Mouse (Mus musculus) kidney, embryonic 16.5 days (tissue): Measurements from ENCODE around the gene Dynlt1f. TPM values are rescaled to one million over a fixed set of nuclear protein-coding genes. Genes with fewer than 3 reads are reported as not detected.
"Not testable (repeated sequence)": the region's sequence is repeated elsewhere in the genome, so short reads cannot be mapped to it uniquely, and the experiment has no call there.

Source experiments
- ATAC-seq: fragments of 200-750 bp; cut with Nextera tagmentation; 2 replicates; pipeline ENCODE4 v1.8.0; 2017; ENCODE audit warnings: moderate TSS enrichment; ENCODE audit not compliant: low FRiP score, low TSS enrichment
- H3K27ac ChIP-seq: fragments of 300-500 bp; sonication (generic); 2 replicates; pipeline ENCODE4 v1.5.1; 2014; ENCODE audit warnings: low read length
- H3K27me3 ChIP-seq: fragments of 300-500 bp; sonication (generic); 2 replicates; pipeline ENCODE4 v1.6.1; 2014; ENCODE audit warnings: low read length, control low read depth, mixed read lengths; ENCODE audit not compliant: insufficient read depth
- H3K36me3 ChIP-seq: fragments of 300-500 bp; sonication (generic); 2 replicates; pipeline ENCODE4 v1.6.1; 2014; ENCODE audit warnings: low read length, control low read depth, mixed read lengths; ENCODE audit not compliant: insufficient read depth
- H3K4me1 ChIP-seq: fragments of 300-500 bp; sonication (generic); 2 replicates; pipeline ENCODE4 v1.6.1; 2014; ENCODE audit warnings: low read length, control low read depth, mixed read lengths; ENCODE audit not compliant: insufficient read depth
- H3K4me2 ChIP-seq: fragments of 300-500 bp; sonication (generic); replicated peaks from 2 replicates; pipeline ENCODE4 v1.6.1; 2014; ENCODE audit warnings: low read depth, low read length
- H3K4me3 ChIP-seq: fragments of 300-500 bp; sonication (generic); 2 replicates; pipeline ENCODE4 v1.5.1; 2014; ENCODE audit warnings: mild to moderate bottlenecking, low read length
- H3K9ac ChIP-seq: fragments of 300-500 bp; sonication (generic); replicated peaks from 2 replicates; pipeline ENCODE4 v1.6.1; 2014; ENCODE audit warnings: low read length
- H3K9me3 ChIP-seq: fragments of 300-500 bp; sonication (generic); 2 replicates; pipeline ENCODE4 v1.6.1; 2016; ENCODE audit warnings: low read length, control low read depth
- WGBS: fragments of 180-500 bp; shearing (Covaris S2); extraction: QIAGEN DNeasy Blood & Tissue Kit; methylation state at CpG from one replicate; pipeline ENCODE4 v1.1.7; 2014; 5-methylcytosine and 5-hydroxymethylcytosine counted together
- polyA plus RNA-seq: library from polyadenylated mRNA; unstranded; fragments of >200 nt; fragmentation: Nextera tagmentation; extraction: Ambion mirVana; gene quantifications from 2 replicates; pipeline ENCODE4 v1.2.1, GENCODE M21; 2015

Dynlt1f gene
- polyA plus RNA-seq, 1 experiment from 2014 or later, result 239 TPM

GRCm38 (mm10) chr17:6632850-6633249 lies 22.9 kb downstream of the Dynlt1f start:
- H3K27ac ChIP-seq, H3K4me3 ChIP-seq, H3K4me1 ChIP-seq, H3K27me3 ChIP-seq, ATAC-seq, H3K4me2 ChIP-seq, H3K9me3 ChIP-seq, H3K36me3 ChIP-seq, H3K9ac ChIP-seq: not testable (repeated sequence)
- 92% methylated on average over 6 of the region's 6 CpGs for WGBS

GRCm38 (mm10) chr17:6630398-6630797 lies 25.3 kb downstream of the Dynlt1f start:
- 87% methylated on average over 4 of the region's 4 CpGs for WGBS
- H3K4me2 ChIP-seq, H3K4me3 ChIP-seq, H3K27me3 ChIP-seq, H3K27ac ChIP-seq, H3K9ac ChIP-seq, H3K9me3 ChIP-seq, ATAC-seq, H3K36me3 ChIP-seq, H3K4me1 ChIP-seq: not testable (repeated sequence)

DNA sequence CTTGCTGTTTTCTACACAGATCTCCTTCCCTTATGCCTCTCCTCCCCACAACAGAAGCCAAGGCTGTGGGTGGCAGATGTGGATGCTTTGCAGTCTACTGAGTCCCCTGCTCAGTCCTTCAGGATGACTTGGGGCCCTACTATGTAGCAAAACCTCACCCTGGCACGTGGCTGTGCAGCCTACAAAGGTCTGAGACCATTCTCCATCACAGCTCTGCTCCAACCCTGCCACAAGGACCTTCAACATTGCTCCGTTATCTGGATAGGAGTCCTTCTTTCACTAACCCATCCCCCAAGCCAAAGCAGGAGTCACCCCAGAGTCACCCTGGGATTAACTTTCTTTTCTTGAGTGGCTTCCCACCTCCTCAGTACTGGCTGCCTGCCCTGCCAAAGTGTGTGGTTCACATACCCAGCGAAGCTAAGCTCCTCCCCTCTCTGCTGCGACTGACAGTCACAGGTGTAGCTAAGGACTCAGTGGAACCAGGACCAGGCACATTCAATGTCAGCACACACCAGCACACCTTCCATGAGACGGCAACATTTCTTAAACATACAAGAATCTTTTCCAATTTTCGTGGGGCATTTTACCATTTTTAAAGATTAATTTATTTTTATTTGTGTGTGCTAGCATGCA lies 30.7 kb downstream of the Dynlt1f start:
- not testable (repeated sequence) for H3K36me3 ChIP-seq, H3K9ac ChIP-seq, H3K4me2 ChIP-seq, ATAC-seq, H3K4me3 ChIP-seq, H3K4me1 ChIP-seq, H3K27me3 ChIP-seq, H3K27ac ChIP-seq, H3K9me3 ChIP-seq
- WGBS, result 71% methylated on average over 1 of the region's 6 CpGs

DNA sequence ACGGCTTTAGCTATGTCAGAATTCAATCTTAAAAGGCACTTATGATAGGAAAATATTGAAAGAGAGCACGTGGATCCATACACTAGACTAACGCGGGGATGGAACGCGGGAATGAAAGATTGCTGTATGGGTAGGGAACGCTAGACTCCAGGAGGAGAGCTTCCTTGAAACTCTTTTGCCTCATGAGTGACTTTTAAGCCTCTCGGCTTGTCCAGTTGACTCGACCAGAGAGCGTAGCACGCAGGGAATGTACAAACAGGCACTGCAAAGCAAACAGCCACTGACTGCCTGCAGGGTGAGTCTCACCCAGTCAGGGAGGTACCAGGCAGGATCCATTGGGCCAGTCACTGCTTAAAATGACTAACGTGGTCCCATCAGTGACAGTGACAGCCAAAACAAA lies 33.7 kb downstream of the Dynlt1f start:
- H3K9me3 ChIP-seq, H3K4me1 ChIP-seq, H3K4me2 ChIP-seq, H3K27me3 ChIP-seq, H3K9ac ChIP-seq, H3K36me3 ChIP-seq, H3K4me3 ChIP-seq, ATAC-seq, H3K27ac ChIP-seq: not testable (repeated sequence)
- WGBS, result 83% methylated on average over 11 of the region's 12 CpGs

GRCm38 (mm10) chr17:6620730-6621451 lies 34.8 kb downstream of the Dynlt1f start:
- H3K9me3 ChIP-seq, H3K27ac ChIP-seq, H3K4me3 ChIP-seq, H3K4me2 ChIP-seq, H3K27me3 ChIP-seq, ATAC-seq, H3K4me1 ChIP-seq, H3K36me3 ChIP-seq, H3K9ac ChIP-seq: not testable (repeated sequence)
- 75% methylated on average over 18 of the region's 20 CpGs for WGBS

- not testable (repeated sequence) for H3K4me2 ChIP-seq, H3K36me3 ChIP-seq, H3K9me3 ChIP-seq, H3K4me3 ChIP-seq, H3K9ac ChIP-seq, H3K27me3 ChIP-seq, H3K27ac ChIP-seq, ATAC-seq, H3K4me1 ChIP-seq
- WGBS, result 73% methylated on average over 6 of the region's 6 CpGs
These were observed 35.7 kb downstream of the Dynlt1f start for GRCm38 (mm10) chr17:6620035-6620434.

GRCm38 (mm10) chr17:6619271-6619670 lies 36.4 kb downstream of the Dynlt1f start:
- not testable (repeated sequence) for H3K4me3 ChIP-seq, H3K36me3 ChIP-seq, ATAC-seq, H3K4me2 ChIP-seq, H3K27me3 ChIP-seq, H3K9me3 ChIP-seq, H3K27ac ChIP-seq, H3K4me1 ChIP-seq, H3K9ac ChIP-seq
- WGBS, result 93% methylated on average over 5 of the region's 5 CpGs

DNA sequence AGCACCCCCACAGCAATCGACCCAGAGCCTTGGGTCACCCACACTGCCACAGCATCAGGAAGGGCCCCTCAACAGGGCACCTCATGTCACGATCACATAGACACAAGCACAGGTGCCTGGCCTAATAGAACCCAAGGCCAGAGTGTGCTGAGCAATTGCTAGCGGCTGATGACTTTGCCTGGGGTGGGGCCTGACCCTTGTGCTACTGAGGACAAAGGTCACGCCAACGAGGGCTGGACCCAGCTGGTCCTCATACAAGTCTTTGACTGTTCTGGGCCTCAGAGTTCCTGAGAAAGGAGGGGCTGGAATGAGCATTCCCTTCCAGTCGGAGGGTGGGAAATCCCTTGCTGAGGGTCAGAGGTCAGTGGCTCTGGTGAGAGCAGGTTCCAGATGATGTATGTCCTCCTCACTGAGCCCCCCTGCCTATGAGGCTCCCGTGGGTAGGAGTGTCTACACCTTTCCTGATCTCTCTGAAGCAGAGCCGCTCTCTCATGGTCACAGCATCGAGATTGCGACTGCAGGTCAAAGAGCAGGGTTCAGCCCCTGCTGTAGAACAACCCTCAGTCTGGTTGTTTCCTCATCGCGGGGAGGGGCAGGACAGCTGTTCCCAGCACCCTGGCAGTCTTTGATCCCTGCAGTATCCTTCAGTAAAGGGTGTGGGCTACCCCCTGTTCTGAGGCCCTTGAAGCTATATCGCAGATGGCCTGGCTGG lies 37.9 kb downstream of the Dynlt1f start:
- 38% methylated on average over 6 of the region's 13 CpGs for WGBS
- H3K27me3 ChIP-seq, H3K27ac ChIP-seq, H3K36me3 ChIP-seq, H3K4me1 ChIP-seq, H3K9ac ChIP-seq, H3K4me3 ChIP-seq, H3K4me2 ChIP-seq, H3K9me3 ChIP-seq: not testable (repeated sequence)
- ATAC-seq, result peak; percentile 37; the same call in 1 of the 2 replicates

DNA sequence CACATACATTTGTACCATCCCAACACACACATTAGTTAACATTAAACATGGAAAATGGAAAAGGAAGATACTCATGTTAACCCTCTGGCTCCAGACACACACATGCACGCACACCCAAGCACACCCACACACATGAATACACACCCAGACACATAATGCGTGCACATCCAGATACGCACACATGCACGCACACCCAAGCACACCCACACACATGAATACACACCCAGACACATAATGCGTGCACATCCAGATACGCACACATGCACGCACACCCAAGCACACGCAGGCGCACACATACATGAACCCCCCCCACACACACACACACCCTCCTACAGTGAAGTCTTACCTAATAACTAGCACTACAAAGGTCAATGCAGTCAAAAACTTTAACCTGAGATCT lies 39.0 kb downstream of the Dynlt1f start:
- H3K27ac ChIP-seq, ATAC-seq, H3K4me3 ChIP-seq, H3K36me3 ChIP-seq, H3K27me3 ChIP-seq, H3K4me2 ChIP-seq, H3K9me3 ChIP-seq, H3K9ac ChIP-seq, H3K4me1 ChIP-seq: not testable (repeated sequence)
- 92% methylated on average over 9 of the region's 9 CpGs for WGBS

GRCm38 (mm10) chr17:6614316-6614715 lies 41.4 kb downstream of the Dynlt1f start:
- not testable (repeated sequence) for H3K36me3 ChIP-seq, H3K4me1 ChIP-seq, H3K4me2 ChIP-seq, ATAC-seq, H3K4me3 ChIP-seq, H3K9me3 ChIP-seq, H3K27ac ChIP-seq, H3K27me3 ChIP-seq, H3K9ac ChIP-seq
- 78% methylated on average over 5 of the region's 9 CpGs for WGBS
